Mouse (Mus musculus): ENCODE results near the gene Olfr541.
"Not testable (repeated sequence)": the region's sequence is repeated elsewhere in the genome, so short reads cannot be mapped to it uniquely, and the experiment has no call there.

The Olfr541 gene

DNA sequence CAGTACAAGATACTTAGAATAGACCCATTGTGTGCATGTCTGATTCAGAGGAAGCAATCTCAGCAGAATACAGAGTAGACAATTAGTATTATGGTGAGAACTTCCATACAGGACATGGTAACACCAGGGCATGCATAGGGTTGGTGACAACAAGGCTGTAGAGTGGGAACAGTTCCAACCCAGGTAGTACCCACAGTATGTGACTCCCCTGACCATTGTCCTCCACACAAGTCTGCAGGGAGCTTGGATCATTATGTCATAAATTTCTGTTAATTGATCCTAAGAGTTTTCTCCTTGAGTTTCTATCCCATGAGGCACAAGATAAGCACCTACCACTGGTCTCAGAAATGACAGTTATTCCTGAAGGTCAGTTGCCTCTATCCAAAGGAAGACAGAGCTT lies at the start of gene Olfr541:
Gene Olfr541, plus strand, starts transcription at position 301 of the 400 bp plus-strand sequence.
- DNase-seq (ENCODE audit: low read depth, low spot score): no peak

DNA sequence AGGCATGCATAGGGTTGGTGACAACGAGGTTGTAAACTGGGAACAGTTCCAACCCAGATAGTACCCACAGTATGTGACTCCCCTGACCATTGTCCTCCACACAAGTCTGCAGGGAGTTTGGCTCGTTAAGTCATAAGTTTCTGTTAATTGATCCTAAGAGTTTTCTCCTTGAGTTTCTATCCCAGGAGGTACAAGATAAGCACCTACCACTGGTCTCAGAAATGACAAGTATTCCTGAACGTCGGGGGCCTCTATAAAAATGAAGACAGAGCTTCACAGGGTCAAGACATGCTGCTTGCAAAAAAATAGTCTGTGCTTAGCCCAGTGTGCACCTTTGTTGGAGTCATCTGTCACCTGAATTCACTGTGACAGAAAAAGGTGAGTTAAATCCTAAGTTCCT lies 37.4 kb upstream of the Olfr541 start, which contains the start of gene Olfr539:
Gene Olfr539, plus strand, starts transcription at position 301 of the 400 bp plus-strand sequence.
- no peak for DNase-seq (ENCODE audit: low read depth, low spot score)

DNA sequence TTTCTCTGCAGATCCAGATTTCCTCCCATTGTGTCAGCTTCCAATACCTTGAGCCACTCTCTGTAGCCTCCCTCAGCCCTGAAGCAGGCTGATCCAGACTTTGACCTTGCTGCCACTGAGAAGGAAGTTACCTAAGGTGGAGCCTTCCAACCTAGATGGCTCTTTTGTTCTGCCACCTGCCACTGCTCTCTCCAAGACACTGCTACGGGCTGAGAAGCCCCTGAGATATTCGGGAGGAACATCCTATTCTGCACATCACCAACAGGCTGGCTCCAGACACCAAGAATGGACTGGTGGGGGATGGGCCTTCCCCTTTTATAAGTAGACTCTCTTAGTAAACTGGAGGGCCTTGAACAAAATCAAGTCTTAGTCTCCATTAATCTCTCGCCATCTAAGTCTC lies 26.4 kb upstream of the Olfr541 start:
- not testable (repeated sequence) for DNase-seq (ENCODE audit: low read depth, low spot score)

DNA sequence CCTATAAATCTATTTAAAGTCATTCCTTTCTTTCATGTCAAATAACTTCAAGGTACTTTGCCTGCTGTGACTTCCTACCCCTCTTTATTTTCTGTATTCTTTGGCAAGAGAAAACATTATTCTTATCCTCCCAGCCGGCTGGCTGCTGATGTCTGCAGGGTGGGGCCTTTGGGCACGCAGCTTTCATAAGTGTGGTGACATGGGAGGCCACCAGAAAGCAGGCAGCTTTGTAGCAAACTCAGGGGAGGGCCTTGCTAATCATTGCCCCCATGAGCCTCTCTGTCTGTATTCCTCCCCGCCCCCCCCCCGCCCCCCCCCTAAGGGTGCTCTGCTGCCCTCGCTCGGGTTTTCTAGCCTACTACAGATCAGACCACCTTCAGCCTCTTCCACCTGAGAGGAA lies 21.2 kb upstream of the Olfr541 start:
- no peak for DNase-seq (ENCODE audit: low read depth, low spot score)

DNA sequence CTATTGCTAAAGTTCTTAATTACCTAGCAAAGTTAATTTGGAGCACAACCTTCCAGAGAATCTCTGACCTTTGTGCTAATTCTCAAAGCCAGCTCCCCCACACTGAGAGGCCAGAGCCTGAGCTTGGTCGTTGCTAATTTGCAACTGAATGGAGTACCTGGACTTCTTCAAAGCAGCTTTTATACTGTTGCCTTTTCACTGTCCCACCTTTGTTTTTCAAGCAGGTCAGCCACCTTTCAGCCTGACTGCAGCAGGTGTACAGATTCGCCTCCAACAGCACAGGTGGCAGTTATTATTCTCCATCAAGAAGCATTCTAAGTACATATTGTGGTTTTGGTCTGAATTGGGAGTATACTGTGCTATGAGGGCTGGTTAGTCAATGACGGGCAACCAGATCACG lies 17.5 kb upstream of the Olfr541 start:
- not testable (repeated sequence) for DNase-seq (ENCODE audit: low read depth, low spot score)

DNA sequence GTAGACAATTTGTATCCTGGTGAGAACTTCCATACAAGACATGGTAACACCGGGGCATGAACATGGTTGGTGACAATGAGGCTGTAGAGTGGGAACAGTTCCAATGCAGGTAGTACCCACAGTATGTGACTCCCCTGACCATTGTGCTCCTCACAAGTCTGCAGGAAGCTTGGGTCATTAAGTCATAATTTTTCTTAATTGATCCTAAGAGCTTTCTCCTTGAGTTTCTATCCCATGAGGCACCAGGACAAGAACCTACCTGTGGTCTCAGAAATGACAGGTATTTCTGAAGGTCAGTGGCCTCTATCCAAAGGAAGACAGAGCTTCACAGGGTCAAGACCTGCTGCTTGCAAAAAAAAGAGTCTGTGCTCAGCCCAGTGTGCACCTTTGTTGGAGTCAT lies 15.4 kb upstream of the Olfr541 start, which contains the start of gene Olfr45:
Gene Olfr45, plus strand, starts transcription at position 301 of the 400 bp plus-strand sequence.
- no peak for DNase-seq (ENCODE audit: low read depth, low spot score)

DNA sequence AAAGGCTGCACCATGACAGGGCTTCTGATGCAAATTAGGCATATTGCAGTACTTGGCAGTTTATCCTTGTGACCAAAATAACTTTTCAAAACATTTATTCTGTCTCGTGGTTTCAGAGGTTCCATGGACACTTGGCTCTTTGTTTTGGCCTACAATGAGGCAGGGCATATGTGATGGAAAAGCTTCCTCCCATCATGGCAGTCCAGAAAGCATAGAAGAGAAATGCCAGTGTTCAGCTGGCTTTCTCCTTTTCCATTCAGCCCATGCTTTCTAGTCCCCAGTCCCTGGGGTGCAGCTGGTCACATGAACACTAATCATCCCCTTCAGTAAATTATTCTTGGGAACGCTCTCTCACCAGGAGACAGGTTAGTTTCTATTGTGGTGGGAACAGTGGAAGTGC lies 9.3 kb downstream of the Olfr541 start:
- no peak for DNase-seq (ENCODE audit: low read depth, low spot score)

DNA sequence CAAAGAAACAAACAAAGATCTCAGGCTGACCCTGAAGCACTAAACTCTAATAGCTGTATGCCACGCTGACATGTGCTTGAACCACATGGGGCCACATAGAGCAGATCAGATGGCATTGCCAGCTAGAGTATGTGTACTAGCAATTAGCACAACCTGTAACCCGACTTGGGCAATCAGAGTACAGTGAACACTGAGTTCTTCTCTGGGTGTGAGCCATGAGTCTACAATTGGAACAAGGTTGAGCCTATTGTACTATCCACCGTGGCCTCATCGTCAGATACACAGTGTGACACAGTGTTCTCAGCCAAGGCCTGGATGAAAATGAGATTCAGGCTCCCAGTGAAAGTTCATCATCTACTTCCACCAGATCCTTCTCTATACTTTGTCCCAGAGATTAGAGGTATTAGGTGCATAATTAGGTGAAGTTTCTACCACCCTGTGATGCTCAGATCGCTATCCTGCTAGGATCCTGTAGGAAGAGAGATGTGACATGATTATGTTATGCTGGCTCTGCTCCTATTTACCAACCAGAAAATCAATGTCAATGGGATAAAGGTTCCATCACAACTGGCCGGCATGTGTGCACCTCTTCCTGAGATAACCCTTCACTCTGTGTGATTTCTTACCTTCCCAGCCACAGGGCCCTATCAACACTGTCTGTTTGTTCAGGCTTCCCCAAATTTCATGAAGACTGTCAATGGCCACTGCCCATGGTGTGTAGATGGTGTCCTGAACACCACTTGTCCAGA lies 10.6 kb downstream of the Olfr541 start:
- no peak for DNase-seq (ENCODE audit: low read depth, low spot score)

DNA sequence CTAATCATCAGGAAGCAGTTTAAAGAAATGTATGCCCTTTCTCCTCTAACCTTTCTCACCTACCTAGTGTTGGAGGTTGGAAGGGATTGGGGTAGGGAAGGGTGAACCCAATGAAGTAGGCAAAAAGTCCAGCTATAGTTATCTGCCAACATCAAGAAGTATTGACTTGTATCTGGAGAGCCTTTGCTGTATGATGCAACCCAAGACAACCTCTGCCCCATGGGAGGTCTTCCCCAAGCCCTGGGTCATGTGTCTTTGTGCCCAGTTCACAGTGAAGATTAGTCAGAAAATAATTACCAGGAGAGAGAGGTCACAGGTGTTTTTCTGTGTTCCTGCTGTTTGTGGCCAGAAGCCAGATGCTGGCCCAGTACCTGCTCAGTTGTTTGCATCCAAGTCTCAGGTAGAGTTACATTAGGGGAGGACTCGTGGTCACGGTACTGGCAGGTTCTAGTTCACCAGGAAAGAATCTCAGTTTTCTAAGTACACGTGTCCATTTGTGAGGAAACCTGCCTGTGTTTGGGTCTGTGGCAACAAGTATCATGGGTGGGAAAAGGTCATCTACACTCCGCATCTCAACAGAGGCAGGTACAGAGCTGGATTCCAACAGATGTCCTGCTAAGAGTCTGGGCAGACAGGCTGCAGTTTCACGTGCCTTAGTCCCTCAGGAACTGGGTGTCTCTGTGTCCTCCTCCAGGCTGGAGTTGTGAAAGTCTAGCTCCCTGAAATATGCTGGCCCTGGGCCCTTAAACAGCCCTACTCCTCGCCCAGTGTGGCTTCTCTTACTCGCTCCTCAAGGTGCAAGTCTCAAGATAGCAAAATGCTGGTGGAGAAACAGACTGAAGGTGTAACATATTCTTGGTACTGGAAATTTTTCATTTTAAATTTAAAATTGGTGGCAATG lies 20.3 kb downstream of the Olfr541 start:
- no peak for DNase-seq (ENCODE audit: low read depth, low spot score)

DNA sequence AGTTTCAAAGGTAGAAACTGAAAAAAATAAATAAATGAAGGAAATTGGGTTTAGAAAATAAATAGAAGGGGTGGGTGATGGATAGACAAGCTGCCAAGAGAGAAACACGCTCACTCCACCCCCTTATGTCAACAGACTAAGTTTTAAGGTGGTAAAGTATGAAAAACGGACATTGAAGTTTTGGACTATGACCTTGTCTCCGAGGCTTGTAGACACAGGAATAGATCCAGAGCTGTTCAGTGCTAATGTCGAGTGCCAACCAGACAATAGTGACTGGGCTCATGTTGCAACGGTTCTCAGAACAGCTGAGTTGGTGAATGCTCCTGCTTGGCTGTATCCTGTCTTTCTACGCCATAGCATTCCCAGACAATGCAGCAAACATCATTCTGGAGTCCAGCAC lies 24.0 kb downstream of the Olfr541 start:
- no peak for DNase-seq (ENCODE audit: low read depth, low spot score)

DNA sequence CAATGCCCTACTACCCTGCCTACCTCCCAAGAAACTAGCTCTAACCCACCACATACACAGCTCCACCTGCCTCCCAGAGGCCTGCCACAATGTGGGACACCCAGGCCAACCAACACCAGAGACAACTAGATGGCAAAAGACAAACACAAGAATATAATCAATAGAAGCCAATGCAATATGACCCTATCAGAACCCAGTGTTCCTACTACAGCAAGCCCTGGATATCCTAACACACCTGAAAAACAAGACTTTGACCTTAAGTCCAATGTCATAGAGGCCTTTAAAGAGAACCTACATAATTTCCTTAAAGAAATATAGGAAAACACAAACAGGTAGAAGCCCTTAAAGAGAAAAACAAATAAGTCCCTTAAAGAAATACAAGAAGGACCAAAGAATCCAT lies 28.5 kb downstream of the Olfr541 start:
- DNase-seq (ENCODE audit: low read depth, low spot score): no peak

DNA sequence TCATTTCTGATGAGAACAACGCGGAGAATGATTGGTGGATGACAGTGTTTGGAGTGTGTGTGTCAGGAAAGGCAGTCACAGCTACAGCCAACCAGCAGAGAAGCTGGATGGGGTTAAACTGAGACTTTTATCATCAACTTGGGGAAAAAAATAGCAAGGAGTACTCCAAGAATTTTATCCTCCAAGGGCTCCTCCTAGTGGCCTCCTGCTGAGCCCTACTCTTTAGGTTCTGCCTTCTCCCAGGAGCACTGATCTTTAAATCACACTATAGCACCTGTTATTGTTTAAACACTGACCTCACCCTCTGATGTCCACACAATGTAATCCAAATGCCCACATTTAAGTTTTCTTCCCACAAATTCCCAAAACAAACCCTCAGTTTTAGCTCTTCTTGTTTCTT lies 36.1 kb downstream of the Olfr541 start:
- DNase-seq (ENCODE audit: low read depth, low spot score): no peak

DNA sequence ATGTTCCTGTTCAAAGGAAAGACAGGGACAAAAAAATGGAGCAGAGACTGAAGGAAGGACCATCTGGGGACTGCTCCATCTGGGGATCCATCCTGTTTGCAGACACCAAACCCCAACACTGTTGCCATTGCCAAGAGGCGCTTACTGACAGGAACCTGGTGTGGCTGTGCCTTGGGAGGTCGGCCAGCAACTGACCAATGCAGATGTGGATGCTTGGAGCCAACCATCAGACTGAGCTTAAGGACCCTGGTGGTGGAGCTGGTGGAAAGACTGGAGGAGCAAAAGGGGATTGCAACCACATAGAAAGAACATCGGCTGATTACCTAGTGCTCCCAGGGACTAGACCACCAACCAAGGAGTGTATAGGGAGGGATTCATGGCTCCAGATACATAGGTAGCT lies 50.3 kb downstream of the Olfr541 start:
- no peak for DNase-seq (ENCODE audit: low read depth, low spot score)

DNA sequence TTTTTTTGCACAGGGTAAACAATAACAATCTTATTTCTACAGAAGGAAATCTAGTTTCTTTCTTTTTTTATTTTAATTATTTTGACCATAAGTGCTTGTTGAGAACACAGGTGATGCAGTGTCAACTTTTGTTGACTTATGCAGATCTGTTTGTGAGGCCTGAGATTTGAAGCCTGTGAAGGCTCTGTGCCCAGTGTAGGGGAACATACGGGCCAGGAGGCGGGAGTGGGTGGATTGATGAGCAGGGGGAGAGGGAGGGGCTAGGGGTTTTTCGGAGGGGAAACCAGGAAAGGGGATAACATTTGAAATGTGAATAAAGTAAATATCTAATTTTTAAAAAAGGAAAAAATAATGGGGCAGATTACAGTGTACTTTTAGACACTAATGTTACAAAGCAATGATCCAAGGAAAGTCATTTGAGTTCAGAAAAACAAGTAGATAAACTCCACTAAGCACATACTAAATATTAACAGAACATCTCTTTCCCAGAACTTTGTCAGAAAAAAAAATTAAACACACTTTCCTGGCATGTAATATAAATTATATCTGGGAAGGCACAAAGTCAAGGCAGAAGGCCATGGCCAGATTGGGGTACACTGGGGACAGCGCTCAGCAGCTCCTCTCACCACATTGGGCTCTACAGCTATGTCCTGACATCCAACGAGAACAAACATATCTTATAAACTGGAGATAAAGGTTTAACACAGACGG lies 51.2 kb downstream of the Olfr541 start:
- no peak for DNase-seq (ENCODE audit: low read depth, low spot score)

DNA sequence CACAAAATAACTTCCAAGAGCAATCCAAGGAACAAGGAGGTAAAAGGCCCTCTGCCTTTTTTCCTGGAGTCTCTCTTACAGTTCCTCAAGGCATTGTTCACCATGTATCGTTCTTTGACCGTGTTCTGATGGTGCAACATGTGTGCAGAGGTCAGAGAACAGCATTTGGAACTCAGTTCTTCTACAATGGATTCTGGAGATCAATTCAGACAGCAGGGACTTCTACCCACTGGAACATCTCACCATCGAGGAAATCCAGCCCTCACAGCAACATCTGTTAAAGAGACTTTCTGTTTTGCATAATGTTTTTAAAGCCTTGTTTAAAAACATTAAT lies 51.7 kb downstream of the Olfr541 start:
- no peak for DNase-seq (ENCODE audit: low read depth, low spot score)

DNA sequence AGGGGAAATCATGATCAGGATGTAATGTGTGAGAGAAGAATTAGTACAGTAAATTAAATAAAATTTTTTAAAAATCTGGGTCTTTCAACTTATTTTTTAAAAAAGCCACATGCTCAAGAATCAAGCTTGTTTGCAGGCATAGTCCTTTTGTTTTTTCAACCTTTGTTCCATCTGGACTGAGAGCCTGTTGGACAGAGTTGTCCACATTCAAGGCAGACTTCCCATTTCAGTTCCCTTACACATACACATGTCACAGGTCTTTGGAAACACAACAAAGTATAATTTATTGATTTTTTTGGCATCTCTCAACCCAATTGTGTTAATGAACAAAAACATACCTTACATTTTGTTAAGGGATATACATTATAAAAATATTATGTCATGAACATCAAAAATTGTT lies 57.5 kb downstream of the Olfr541 start:
- DNase-seq (ENCODE audit: low read depth, low spot score): no peak
